Mouse (Mus musculus): Measurements from ENCODE around the gene Uhrf2.

The Uhrf2 gene

GRCm38 (mm10) chr19:30124999-30125669 is 94.8 kb downstream of the Uhrf2 start:
- no peak for DNase-seq (ENCODE audit: low spot score)

DNA sequence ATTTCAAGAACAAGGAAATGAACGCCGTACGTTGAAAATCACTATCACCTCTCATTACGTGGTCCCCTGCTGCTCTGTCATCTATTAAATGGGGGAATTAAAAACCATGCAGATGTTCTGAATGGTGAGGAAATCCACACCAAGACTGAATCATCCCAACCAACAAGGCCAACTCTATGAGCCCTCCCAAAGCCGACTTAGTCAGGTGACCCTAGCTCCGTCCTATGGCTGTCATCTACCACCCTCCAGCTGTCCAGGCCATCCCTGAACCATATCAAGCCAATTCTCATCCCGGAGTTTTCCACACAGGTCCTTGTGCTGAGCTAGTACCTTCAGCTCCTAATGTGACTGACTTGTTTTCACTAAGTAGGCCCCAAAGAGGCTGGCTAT is 95.4 kb downstream of the Uhrf2 start:
- no peak for DNase-seq (ENCODE audit: low spot score)

GRCm38 (mm10) chr19:30128177-30128576 is 97.9 kb downstream of the Uhrf2 start:
- no peak for DNase-seq (ENCODE audit: low spot score)

- DNase-seq (ENCODE audit: low spot score), result no peak
These were observed 106.0 kb downstream of the Uhrf2 start for GRCm38 (mm10) chr19:30136308-30136707.
